Mouse (Mus musculus): ENCODE results near the gene Abcb8.

DNA sequence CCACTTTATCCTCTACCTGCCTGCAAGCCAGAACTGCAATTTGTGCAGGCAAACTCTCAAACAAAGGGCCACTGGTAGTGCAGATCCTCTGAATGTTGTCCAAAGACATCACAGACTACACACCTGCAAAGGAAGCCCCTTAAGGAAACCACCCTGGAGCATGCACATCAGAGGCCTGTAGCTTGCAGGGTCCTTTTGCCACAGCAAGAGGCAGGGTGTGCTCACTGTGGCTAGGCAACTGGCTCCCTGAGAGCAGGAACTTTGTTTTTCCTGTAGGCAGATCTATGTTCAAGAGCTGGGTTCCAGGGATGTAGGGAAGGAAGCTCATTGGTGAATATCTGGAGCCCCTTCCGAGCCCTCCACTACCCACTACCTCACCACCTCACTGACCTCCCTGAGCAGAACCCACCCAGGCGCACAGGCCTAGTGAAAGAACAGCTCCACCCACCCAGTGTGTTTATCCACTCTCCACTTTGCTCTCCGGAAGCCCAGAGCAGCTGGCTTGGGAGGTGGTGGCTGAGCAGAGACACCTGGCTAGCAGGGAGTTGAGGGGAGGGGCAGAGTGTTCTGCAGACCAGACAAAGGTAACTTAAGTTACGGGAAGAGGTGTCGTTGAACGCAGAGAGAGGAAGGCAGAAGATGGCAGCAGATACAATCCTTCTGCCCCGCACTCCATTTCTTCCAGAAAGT is 46.1 kb upstream of the Abcb8 start:
- TF ChIP-seq CTCF (IDR thresholded peaks at IDR 0.05; ENCODE audit: low read depth): no peak
- TF ChIP-seq EP300 (IDR thresholded peaks at IDR 0.05; ENCODE audit: low read depth): no peak

Data from liver, embryonic 14.5 days (tissue).